13 mouse cellular contexts compared by ENCODE assay signal in the genomic region with DNA sequence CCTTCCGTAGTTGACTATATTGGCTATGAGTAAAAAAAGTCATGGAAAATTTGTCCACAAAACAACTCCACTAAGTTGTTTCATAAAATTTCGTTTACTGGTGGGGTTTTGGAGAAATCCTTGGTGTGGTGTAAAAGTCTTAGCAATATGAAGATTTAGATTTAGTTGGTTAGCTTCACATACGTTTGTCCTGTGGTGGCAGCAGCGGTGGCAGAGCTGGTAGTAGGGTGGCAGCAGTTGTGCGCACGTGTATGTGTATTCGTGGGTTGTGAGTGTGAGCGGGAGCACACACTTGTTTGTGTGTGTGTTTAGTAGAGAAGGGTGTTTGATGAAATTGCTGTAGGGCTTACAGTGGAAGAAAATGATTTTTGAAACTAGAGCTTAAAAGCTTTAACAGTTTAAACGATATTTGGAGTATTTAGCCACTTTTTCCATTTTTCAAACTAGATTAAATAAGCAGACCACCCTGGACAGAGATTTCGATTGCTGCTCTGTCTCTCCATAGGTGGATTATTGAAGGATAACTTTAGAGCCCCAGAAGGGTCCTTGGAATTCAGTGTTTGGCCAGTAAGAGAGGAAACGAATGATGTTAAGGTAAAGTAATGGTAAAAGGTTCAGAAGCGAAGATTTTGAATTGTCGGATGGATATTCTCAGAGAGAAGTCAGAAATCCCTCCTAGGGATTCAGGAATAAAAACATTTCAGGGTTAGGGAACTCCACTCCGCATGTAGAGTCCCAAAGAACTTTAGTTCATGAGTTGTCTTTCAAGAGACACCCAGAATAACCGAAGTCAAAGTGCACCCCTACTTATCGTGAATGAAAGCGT. TPM values are rescaled to one million over a fixed set of nuclear protein-coding genes. Genes with fewer than 3 reads are reported as not detected.
"Had no signal": no experiment of that assay in that cellular context is flagged by ENCODE, and none has a peak within 500 bp of the region (broad histone marks: within the 10 kb centered on the region; RNA-seq: fewer than 3 reads in every experiment).

No protein-coding gene starts in this region.

- DNase-seq: kidney, adult 11 months; kidney, adult 9 months; kidney, postnatal 36 days; lung, postnatal 14 days; right cerebral cortex, adult 18-20 months; right cerebral cortex, postnatal 25 days; thymus, postnatal 36 days had no signal

- H3K9ac ChIP-seq: lung, embryonic 15.5 days; neural tube, embryonic 13.5 days had no signal

- H3K4me2 ChIP-seq: liver, embryonic 11.5 days; lung, embryonic 15.5 days; neural tube, embryonic 13.5 days had no signal

- H3K4me3 ChIP-seq: lung, embryonic 15.5 days; neural tube, embryonic 13.5 days had no signal

- H3K9me3 ChIP-seq: lung, embryonic 15.5 days; neural tube, embryonic 13.5 days had no signal

- H3K27ac ChIP-seq: kidney, postnatal 0 days; lung, embryonic 15.5 days; neural tube, embryonic 13.5 days had no signal

- H3K36me3 ChIP-seq: lung, embryonic 15.5 days; neural tube, embryonic 13.5 days had no signal

- ATAC-seq: midbrain, embryonic 16.5 days had no signal

- H3K4me1 ChIP-seq: lung, embryonic 15.5 days had no signal

RNA-seq across cellular contexts. Expression of a gene that starts 12.9 kb away (rescaled TPM):
- polyA plus RNA-seq: small intestine, adult 2 months had no signal

RNA-seq across cellular contexts. Expression of a gene that starts 45.8 kb away (rescaled TPM):
- polyA plus RNA-seq: lung, embryonic 15.5 days; small intestine, adult 2 months had no signal
